Mouse (Mus musculus): ENCODE measurements at regions not wholly inside any gene's neighbourhood (a gene's known extent, or its start where the extent isn't known, plus 50 kb on each side); places are given as distances from the start of the nearest gene placed in this dataset.

- no peak for DNase-seq (ENCODE audit: low spot score)
Measured at GRCm38 (mm10) chr14:76964046-76964445, 72.5 kb upstream of the Ccdc122 start.

GRCm38 (mm10) chr14:76958875-76959274 is 77.7 kb upstream of the Ccdc122 start:
- DNase-seq (ENCODE audit: low spot score): no peak

GRCm38 (mm10) chr14:76957136-76957535 is 79.4 kb upstream of the Ccdc122 start:
- no peak for DNase-seq (ENCODE audit: low spot score)

DNA sequence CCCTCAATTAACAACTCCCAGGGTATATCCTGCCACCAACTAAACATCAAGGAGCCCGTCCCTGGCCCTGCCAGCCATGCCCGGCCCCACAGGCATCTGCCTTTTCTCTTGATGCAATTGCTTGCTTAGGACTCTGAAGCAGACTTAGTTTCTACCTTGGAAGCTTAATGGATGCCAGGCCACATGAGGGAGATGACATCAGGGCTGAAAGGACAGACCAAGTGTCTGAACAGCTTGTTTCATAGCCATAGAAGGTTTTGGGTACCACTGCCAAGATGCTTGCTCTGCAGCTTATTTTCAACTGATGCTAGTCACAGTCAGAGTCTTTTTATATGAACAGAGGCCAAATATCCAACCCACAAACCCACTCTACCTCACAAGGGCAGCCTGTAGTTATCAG is 83.4 kb upstream of the Ccdc122 start:
- no peak for DNase-seq (ENCODE audit: low spot score)

DNA sequence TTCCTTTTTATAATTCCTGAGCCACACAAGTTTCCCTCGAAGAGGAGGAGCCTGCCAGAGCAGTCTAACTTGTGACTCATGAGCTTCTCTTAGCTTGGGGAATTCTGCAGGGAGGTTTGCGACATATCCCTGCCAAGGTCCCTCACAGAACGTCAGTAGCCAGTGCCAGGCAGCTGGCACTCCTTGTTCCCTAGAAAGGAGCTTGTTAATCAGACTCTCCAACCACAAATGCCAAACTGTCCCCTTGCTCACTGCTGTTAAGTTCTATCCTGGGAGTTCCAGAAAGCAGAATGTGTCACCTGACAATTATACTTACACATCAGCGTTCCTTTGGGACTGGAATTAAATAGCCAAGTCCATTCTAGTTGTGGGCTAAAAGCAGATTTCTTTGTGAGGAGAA is 85.1 kb upstream of the Ccdc122 start:
- peak; percentile 80 for DNase-seq (ENCODE audit: low spot score)

DNA sequence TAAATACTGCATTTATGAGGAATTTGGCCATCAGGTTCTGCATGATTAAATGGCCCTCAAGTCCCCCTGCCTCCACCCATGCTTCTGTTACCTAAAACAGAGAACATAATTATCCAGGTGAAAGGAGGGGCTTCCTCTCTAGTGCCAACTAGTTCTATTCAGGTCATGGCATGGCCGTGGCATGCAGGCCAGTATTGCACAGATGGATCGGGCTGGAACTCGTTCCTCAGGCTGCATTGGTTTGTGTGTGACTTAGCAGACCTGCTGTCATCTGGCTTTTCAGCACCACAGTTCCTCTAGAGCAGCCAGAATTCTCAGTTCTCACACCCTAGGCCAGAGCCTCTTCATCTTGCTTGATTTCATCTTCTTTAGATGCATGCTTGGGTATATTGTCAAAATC is 87.2 kb upstream of the Ccdc122 start:
- no peak for DNase-seq (ENCODE audit: low spot score)

DNA sequence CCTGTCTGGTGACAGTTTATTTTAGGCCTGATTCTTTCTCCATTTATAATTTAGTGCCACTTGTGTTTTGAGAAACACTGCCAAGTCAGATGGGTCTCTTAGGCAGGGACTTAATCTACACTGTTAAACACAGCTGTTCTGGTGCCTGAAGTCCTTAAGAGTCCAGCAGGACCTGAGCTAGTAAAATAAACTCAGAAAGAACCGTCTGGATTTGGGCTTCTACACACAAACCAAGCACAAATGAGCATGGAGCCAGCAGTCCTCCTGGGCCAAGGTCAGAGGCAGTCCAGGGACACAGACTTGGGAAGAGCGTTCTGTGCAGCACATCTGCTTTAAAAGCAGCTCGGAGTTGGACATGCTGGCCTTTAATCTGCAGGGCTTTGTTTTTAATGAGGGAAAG is 87.6 kb upstream of the Ccdc122 start:
- DNase-seq (ENCODE audit: low spot score): peak; percentile 83

- DNase-seq (ENCODE audit: low spot score): peak; percentile 45
Measured at GRCm38 (mm10) chr14:76948481-76948880, 88.1 kb upstream of the Ccdc122 start.

- DNase-seq (ENCODE audit: low spot score): peak; percentile 59
Measured at GRCm38 (mm10) chr14:76947148-76947547, 89.4 kb upstream of the Ccdc122 start.

- DNase-seq (ENCODE audit: low spot score): no peak
Measured at GRCm38 (mm10) chr14:76945626-76946025, 90.9 kb upstream of the Ccdc122 start.

DNA sequence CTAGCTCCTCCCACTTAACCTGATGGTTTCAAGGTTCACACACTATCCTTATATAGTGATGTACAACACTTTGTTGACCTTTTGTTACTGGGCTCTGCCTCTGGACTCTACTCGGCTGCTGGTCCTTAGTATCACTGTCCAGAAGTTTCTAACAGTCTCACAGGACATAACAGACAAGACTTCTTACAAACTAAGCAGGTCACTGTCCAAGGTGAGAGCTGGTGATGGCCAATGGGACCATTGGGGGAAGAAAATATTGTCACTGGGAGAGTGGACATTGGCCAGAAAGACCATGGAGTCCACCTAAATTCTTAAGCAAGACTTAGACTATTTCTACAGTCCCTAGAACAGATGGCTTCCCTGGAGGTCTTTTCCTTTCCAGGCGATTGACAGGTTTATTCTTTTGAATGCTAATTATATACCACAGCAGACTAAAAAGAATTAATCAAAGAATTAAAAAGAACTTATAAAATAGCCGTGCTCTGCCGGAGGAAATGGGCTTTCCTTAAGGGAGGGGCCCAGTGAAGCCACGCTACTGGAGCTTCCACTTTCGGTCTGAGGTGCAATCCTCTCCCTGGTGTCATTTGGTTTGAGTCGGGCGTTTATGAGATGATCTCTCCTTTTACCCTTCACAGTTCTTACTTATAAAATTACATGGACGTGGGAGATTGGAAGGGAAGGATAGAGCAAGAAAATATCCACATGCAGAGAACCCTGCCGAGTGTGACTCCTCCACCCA is 94.9 kb upstream of the Ccdc122 start:
- no peak for DNase-seq (ENCODE audit: low spot score)

DNA sequence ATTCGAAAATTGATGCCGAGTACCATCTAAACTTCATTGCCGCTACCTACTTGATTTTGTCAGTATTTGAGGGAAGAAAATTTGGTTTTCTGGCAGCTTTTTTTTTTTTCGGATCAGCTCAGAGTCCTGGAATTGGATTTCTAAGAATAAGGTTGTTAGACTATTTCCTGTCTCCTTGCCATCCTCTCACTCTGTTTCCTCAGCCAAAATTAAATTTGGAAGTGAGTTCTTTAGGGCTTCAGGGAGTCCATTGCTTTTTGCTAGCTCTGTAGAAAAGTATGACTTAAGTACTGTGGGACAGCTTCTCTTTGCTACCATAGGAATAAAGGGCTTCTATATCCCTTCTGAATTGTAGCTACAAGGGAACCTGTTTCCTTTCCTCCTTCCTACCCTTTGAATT is 96.1 kb upstream of the Ccdc122 start:
- DNase-seq (ENCODE audit: low spot score): no peak

DNA sequence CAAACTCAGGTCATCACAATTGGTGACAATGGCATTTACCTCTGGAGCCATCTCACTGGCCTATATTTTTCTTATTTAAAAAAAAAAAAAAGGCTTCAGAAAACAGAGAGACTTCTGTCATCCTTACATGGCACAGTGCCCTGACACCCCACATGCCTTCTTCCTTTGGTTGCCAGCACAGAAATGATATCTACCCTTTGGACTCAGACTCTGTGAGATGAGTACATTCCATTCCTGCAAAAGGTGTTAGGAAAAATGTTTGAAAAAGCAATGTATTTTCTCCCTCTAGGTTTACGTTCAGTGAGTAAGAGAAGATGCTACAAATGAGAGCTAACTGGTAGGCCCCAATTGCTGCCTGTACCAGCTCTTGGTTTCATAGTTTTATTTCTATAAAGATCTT is 99.9 kb upstream of the Ccdc122 start:
- DNase-seq (ENCODE audit: low spot score): no peak

- DNase-seq (ENCODE audit: low spot score): peak; percentile 83
Measured at GRCm38 (mm10) chr14:76936051-76936450, 100.5 kb upstream of the Ccdc122 start.

DNA sequence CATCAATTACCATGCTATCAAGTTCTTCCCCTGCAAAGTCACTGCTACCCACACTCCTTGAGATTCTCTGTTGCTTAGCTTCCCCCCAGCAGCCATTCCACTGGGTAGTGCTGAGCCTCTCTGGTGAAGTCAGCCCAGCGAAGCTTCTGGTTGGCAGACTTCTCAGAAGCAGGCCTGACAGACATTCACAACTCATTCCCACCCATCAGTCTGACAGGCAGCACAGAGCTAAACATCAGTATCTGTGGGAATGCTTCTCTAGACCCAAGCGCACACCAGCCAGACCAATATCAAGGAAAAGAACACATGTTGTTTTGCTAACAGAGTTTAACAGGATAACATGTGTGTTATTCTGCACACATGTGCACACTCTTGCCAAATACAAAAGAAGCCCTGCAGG is 101.1 kb upstream of the Ccdc122 start:
- DNase-seq (ENCODE audit: low spot score): no peak

DNA sequence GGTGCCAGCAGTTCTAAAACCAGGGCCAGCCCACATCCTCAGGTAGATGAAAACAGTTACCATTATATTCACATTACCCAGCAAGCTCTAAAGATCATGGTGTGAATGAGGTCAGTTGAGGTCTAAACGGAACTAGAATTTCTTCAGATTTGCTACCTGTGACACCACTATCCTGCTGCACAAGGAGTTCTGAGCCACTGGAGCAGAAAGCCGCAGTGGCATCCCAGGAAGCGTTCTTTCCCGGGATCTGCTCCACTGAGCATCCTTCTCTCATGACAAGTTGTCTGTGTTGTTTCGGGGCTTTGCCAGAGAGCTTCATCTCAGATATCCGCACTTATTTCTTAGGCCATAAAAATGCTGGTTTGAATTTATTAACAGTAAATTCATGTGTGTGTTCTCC is 103.7 kb upstream of the Ccdc122 start:
- no peak for DNase-seq (ENCODE audit: low spot score)

DNA sequence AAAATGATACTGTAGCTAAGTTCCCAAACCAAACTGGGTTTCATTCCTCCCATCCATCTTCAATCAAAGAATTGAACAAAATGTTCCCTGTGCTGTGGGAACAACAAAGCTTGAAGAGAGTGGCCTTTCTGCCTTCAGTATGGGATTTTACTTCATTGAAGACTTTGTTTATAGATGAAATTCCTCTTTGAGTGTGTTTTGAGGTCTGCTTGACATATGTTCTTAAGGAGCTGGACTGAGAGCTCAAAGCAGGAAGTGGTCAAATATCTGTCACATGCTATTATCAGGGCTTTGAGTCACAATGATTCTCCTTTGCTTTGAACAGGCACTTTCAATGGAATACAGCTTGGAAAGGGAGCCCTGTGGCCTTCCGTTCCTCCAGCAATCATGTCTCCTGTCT is 105.2 kb upstream of the Ccdc122 start:
- DNase-seq (ENCODE audit: low spot score): no peak

- DNase-seq (ENCODE audit: low spot score): no peak
Measured at GRCm38 (mm10) chr14:76929562-76929961, 107.0 kb upstream of the Ccdc122 start.

DNA sequence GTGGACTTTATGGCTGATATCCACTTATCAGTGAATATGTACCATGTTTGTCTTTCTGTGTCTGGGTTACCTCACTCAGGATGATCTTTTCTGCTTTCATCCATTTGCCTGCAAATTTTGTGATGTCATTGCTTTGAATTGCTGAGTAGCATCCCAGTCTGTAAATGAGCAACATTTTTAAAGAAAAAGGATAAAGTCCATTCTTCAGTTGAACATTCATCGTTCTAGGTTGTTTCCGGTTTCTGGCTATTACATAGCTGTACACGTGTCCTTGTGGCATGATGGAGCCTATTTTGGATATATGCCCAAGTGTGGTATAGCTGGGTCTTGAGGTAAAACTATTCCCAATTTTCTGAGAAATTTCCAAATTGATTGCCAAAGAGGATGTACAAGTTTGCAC is 107.9 kb upstream of the Ccdc122 start:
- no peak for DNase-seq (ENCODE audit: low spot score)

GRCm38 (mm10) chr14:76927245-76927806 is 109.2 kb upstream of the Ccdc122 start:
- no peak for DNase-seq (ENCODE audit: low spot score)

GRCm38 (mm10) chr14:76926416-76926815 is 110.2 kb upstream of the Ccdc122 start:
- DNase-seq (ENCODE audit: low spot score): no peak

DNA sequence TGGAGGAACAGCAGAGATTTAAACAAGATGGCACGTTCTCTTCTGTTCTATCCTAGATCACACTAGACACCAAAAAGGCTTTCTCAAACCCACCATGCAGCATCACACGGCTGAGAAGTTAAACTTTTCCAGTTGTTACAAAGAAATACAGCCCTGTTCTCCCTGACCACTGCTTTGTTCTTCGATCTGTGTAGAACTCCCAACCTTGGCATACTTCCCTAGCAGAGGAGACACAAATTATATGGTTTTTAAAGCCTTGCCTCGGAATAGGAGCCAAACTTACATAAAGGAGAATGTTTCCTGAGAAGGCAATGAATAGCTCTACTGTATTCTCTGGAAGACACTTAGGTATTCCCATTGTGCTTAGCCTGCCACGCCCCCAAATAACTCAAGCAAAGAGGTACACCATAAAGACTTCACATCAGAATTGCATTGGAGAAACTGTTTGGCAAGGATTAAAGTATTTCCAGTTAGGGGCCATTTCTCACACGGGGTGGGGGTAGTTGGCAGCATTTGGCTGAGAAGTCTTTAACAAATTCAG is 114.1 kb upstream of the Ccdc122 start:
- no peak for DNase-seq (ENCODE audit: low spot score)

DNA sequence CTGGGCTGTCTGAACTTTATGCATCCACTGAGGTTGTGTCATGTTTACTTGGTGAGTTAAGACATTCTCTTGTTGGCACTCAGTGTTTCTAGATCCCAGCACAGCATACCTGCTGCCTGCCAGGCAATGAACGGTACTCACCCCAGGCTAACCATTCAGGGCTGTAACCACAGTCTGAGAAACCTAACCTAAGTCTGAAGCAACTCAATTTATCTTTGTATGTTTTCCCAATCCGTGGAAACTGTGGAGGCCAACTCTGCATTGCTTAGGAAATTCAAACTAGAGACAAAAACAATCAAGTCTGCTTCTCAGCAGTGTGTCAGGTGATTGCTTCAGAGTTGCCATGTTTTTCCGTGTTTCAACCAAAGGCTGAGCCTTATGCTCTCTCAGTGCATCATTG is 118.5 kb upstream of the Ccdc122 start:
- DNase-seq (ENCODE audit: low spot score): no peak
